Mouse (Mus musculus): ENCODE measurements around the gene Fndc11. TPM values are rescaled to one million over a fixed set of nuclear protein-coding genes. Genes with fewer than 3 reads are reported as not detected.

The Fndc11 gene
- total and polyA plus RNA-seq, 3 experiments, result not detected

GRCm38 (mm10) chr2:181193044-181193443 lies 26.8 kb upstream of the Fndc11 start:
- no peak overlapping the region for H3K4me3 ChIP-seq (ENCODE audit: control insufficient read depth in 1 of 2, insufficient read depth in 1 of 2, low read depth in 2 of 2, low read length in 2 of 2)
- H3K9ac ChIP-seq (ENCODE audit: control insufficient read depth, low read depth, low read length, poor library complexity, severe bottlenecking), result no peak overlapping the region
- H3K36me3 ChIP-seq (ENCODE audit: control insufficient read depth in 1 of 2, insufficient read depth in 2 of 2, low read length in 2 of 2), result no peaks in the 10 kb centered on the region
- no peak for DNase-seq (ENCODE audit: low read depth, low spot score)
- no peaks in the 10 kb centered on the region for H3K9me3 ChIP-seq (replicated peaks; ENCODE audit: insufficient read depth, low read length)
- no peaks in the 10 kb centered on the region for H3K79me2 ChIP-seq (ENCODE audit: control insufficient read depth, insufficient read depth, low read length, poor library complexity)
- peaks cover 6 to 8% of the 10 kb centered on the region in 2 experiments for H3K27me3 ChIP-seq (ENCODE audit: control insufficient read depth in 1 of 2, insufficient read depth in 2 of 2, low read length in 2 of 2)
- TF ChIP-seq GABPA (IDR thresholded peaks at IDR 0.05; ENCODE audit: low read depth, low read length) (no peak), UBTF (IDR thresholded peaks at IDR 0.05; ENCODE audit: borderline replicate concordance, insufficient read depth, low read depth, low read length) (no peak), POLR2A (IDR thresholded peaks at IDR 0.05; ENCODE audit: control insufficient read depth in 1 of 2, insufficient read depth in 1 of 2, low read depth in 1 of 2, low read length in 2 of 2, poor library complexity in 1 of 2) (no peak), MAFK (IDR thresholded peaks at IDR 0.05; ENCODE audit: borderline replicate concordance, low read depth, low read length) (no peak), MEF2A (IDR thresholded peaks at IDR 0.05; ENCODE audit: extremely low read depth, insufficient replicate concordance, low read depth, low read length, poor library complexity, severe bottlenecking) (no peak), EP300 (IDR thresholded peaks at IDR 0.05; ENCODE audit: low read depth in 1 of 2, low read length in 2 of 2) (no peak)
- H3K27ac ChIP-seq (ENCODE audit: control insufficient read depth, low read depth, low read length), result no peak overlapping the region
- no peaks in the 10 kb centered on the region for H3K4me1 ChIP-seq (ENCODE audit: control insufficient read depth in 1 of 2, insufficient read depth in 2 of 2, low read length in 2 of 2)

DNA sequence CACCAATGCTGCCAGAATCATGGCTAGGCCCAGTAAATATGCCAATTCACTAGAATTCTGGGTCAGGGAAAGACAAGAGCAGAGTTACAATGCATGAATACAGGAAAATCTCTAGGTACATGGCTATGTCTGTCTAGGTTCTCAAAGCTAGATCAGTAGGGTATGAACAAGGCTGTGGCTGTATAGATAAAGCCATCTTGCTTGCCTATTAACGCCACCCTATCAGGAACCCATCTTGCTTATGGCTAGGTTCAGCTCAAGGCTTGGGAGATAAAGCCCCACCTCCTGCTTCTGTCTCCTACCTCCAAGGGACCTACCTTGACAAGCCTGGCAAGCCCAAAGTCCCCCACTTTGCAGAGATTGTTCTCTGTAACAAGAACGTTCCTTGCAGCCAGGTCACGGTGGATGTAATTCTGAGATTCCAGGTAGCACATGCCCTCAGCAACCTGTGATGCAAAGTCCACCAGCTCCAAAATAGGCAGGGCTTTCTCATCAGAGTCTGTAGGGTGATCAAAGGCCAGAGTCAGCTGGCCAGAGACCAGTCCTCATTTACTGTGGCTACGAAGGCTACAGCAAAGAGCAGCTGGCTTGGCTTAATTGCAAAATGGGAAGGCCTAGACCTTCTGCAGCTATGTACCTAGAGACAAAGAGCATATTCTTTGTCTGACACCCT lies 23.0 kb upstream of the Fndc11 start:
- Histone ChIP-seq H3K4me1 (ENCODE audit: control insufficient read depth in 1 of 2, insufficient read depth in 2 of 2, low read length in 2 of 2) (no peaks in the 10 kb centered on the region), H3K9ac (ENCODE audit: control insufficient read depth, low read depth, low read length, poor library complexity, severe bottlenecking) (no peak overlapping the region), H3K36me3 (ENCODE audit: control insufficient read depth in 1 of 2, insufficient read depth in 2 of 2, low read length in 2 of 2) (no peaks in the 10 kb centered on the region), H3K27me3 (ENCODE audit: control insufficient read depth in 1 of 2, insufficient read depth in 2 of 2, low read length in 2 of 2) (peaks cover 9 to 10% of the 10 kb centered on the region in 2 experiments), H3K9me3 (replicated peaks; ENCODE audit: insufficient read depth, low read length) (no peaks in the 10 kb centered on the region), H3K79me2 (ENCODE audit: control insufficient read depth, insufficient read depth, low read length, poor library complexity) (no peaks in the 10 kb centered on the region), H3K27ac (ENCODE audit: control insufficient read depth, low read depth, low read length) (no peak overlapping the region), H3K4me3 (ENCODE audit: control insufficient read depth in 1 of 2, insufficient read depth in 1 of 2, low read depth in 2 of 2, low read length in 2 of 2) (no peak overlapping the region)
- no peak for TF ChIP-seq MXI1 (IDR thresholded peaks at IDR 0.05; ENCODE audit: low read depth, low read length)
- TF ChIP-seq ETS1 (IDR thresholded peaks at IDR 0.05; ENCODE audit: low read depth, low read length), result no peak
- TF ChIP-seq NELFE (IDR thresholded peaks at IDR 0.05; ENCODE audit: low read depth, low read length), result no peak
- no peak for TF ChIP-seq UBTF (IDR thresholded peaks at IDR 0.05; ENCODE audit: borderline replicate concordance, insufficient read depth, low read depth, low read length)
- no peak for TF ChIP-seq POLR2AphosphoS2 (IDR thresholded peaks at IDR 0.05; ENCODE audit: low read length)
- no peak for TF ChIP-seq POLR2AphosphoS5 (IDR thresholded peaks at IDR 0.05; ENCODE audit: borderline replicate concordance, low read depth, low read length)
- no peak for DNase-seq (ENCODE audit: low read depth, low spot score)

GRCm38 (mm10) chr2:181201606-181202005 lies 18.2 kb upstream of the Fndc11 start:
- peaks cover 3 to 6% of the 10 kb centered on the region in 2 experiments for H3K27me3 ChIP-seq (ENCODE audit: control insufficient read depth in 1 of 2, insufficient read depth in 2 of 2, low read length in 2 of 2)
- H3K27ac ChIP-seq (ENCODE audit: control insufficient read depth, low read depth, low read length), result no peak overlapping the region
- H3K36me3 ChIP-seq (ENCODE audit: control insufficient read depth in 1 of 2, insufficient read depth in 2 of 2, low read length in 2 of 2), result no peaks in the 10 kb centered on the region
- no peaks in the 10 kb centered on the region for H3K79me2 ChIP-seq (ENCODE audit: control insufficient read depth, insufficient read depth, low read length, poor library complexity)
- H3K4me1 ChIP-seq (ENCODE audit: control insufficient read depth in 1 of 2, insufficient read depth in 2 of 2, low read length in 2 of 2), result no peaks in the 10 kb centered on the region
- no peaks in the 10 kb centered on the region for H3K9me3 ChIP-seq (replicated peaks; ENCODE audit: insufficient read depth, low read length)
- no peak overlapping the region for H3K4me3 ChIP-seq (ENCODE audit: control insufficient read depth in 1 of 2, insufficient read depth in 1 of 2, low read depth in 2 of 2, low read length in 2 of 2)
- no peak for DNase-seq (ENCODE audit: low read depth, low spot score)
- H3K9ac ChIP-seq (ENCODE audit: control insufficient read depth, low read depth, low read length, poor library complexity, severe bottlenecking), result no peak overlapping the region
- TF ChIP-seq HCFC1 (IDR thresholded peaks at IDR 0.05; ENCODE audit: low read depth, low read length), result no peak
- TF ChIP-seq BHLHE40 (IDR thresholded peaks at IDR 0.05; ENCODE audit: borderline replicate concordance, low read depth, low read length), result no peak
- no peak for TF ChIP-seq USF2 (IDR thresholded peaks at IDR 0.05; ENCODE audit: borderline replicate concordance in 1 of 2, insufficient read depth in 1 of 2, low read depth in 1 of 2, low read length in 2 of 2)
- TF ChIP-seq JUND (IDR thresholded peaks at IDR 0.05; ENCODE audit: low read depth, low read length), result no peak
- no peak for TF ChIP-seq POLR2A (IDR thresholded peaks at IDR 0.05; ENCODE audit: control insufficient read depth in 1 of 2, insufficient read depth in 1 of 2, low read depth in 1 of 2, low read length in 2 of 2, poor library complexity in 1 of 2)
- TF ChIP-seq MAX (IDR thresholded peaks at IDR 0.05; ENCODE audit: low read length), result no peak
- TF ChIP-seq CTCF (IDR thresholded peaks at IDR 0.05 in 2 of 3, conservative IDR thresholded peaks at IDR 0.05 in 1 of 3; ENCODE audit: control insufficient read depth in 1 of 3, insufficient read depth in 1 of 3, low read depth in 2 of 3, low read length in 3 of 3, poor library complexity in 1 of 3, severe bottlenecking in 1 of 3), result no peak
- no peak for TF ChIP-seq TBP (IDR thresholded peaks at IDR 0.05; ENCODE audit: low read depth, low read length)
- TF ChIP-seq MXI1 (IDR thresholded peaks at IDR 0.05; ENCODE audit: low read depth, low read length), result no peak
- no peak for TF ChIP-seq RCOR1 (IDR thresholded peaks at IDR 0.05; ENCODE audit: low read depth, low read length)
- no peak for TF ChIP-seq ZMIZ1 (IDR thresholded peaks at IDR 0.05; ENCODE audit: low read depth, low read length)
- no peak for TF ChIP-seq UBTF (IDR thresholded peaks at IDR 0.05; ENCODE audit: borderline replicate concordance, insufficient read depth, low read depth, low read length)

Measured in MEL (cell line).